Mouse (Mus musculus) right cerebral cortex, postnatal 25 days (tissue): ENCODE results near the gene Nek7.
A peak's percentile ranks its signal among the peaks of the same experiment; 100 is the strongest.

ENCODE experiments used
- DNase-seq: peaks from one replicate; pipeline ENCODE4 v3.0.0; 2022

The Nek7 gene

DNA sequence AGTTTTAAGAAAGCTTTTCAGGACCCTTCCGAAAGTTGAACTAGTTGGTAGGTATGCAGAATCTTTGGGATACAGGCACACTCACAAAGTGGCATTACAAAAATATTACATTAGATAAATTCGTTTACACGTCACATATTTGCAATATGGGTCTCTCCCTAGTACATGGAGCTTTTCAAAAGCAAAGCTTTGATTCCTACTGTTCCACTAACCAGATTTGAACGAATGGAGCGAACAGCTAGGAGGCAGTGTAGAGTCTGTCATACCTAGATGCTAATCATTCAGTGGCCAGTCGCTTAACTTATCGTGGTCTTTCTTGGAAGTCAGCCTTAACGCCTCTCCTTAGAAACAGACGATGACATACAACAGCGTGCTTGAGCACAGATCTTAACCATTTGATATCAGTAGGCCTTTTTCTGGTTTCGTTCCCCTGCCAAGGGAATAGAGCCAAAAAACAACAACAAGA, at the start of gene Nek7:
Gene Nek7, minus strand, starts transcription at position 146 of the 466 bp plus-strand sequence.
- no peak for DNase-seq

GRCm38 (mm10) chr1:138662342-138662741, 42.4 kb upstream of the Nek7 start:
- DNase-seq, result no peak

GRCm38 (mm10) chr1:138654212-138654611, 34.3 kb upstream of the Nek7 start:
- peak; percentile 4 for DNase-seq

- DNase-seq, result no peak
Observed at GRCm38 (mm10) chr1:138644991-138645390, 25.1 kb upstream of the Nek7 start.

DNA sequence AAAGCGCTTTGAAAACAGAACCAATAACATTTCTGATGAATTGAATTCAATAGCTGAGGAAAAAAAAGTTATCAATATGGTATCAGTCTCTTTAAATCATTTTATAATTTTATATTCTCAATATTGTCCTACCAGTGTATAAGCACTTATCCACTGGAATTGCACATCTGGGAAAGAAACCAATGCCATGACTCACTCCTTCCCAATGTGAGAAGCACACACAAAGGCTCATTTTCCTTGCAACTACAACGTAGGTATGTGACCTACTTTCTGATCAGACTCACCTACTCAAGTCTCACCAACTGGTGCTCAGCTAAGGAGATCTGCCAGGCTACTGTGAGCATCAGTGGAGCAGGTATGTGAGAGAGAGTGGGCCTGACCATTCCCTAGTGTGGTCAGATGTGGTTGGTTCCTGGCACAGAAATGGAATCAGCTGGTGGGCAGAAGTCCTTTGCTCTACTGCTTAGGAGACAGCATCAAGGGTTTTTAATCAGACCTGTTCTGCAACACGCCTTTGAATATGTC, 23.4 kb upstream of the Nek7 start:
- no peak for DNase-seq

- DNase-seq, result no peak
Observed at GRCm38 (mm10) chr1:138640934-138641461, 21.1 kb upstream of the Nek7 start.

GRCm38 (mm10) chr1:138637850-138638249, 17.9 kb upstream of the Nek7 start:
- no peak for DNase-seq

DNA sequence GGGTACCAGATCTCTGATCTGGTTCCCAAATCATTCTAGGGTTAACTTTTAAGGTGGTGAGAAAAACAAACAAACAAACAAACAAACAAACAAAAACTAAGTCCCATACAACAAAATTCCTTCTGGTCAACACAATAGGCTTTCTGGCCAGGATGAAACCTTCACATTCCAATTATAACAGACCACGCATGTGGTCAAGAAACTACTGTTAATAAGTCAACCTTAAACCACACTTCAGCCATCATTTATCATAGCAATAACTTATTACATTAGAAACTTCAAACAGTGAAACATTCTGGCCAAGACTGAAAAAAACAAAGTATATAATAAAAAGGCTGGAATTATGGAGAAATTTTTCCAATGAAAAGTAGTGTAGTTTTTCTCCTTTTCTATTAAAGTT, 14.6 kb upstream of the Nek7 start:
- DNase-seq, result no peak

DNA sequence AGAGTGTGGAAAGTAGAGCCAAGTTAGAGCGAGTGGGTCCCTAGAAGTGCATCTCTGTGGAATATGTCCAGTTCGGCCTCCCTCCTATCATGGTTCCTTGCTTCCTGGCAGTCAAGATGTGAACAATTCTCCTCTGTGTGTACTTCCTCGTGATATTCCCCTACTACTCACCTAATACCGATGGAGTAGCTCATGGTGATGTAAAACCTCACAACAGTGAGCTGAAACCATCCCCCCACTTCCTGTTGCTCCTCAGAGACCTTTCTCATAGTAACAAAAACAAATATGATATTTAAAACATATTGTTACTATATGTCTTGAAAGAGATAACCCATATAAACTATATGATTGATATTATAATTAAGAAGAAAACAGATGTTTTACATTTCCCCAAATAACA, 9.0 kb upstream of the Nek7 start:
- no peak for DNase-seq

DNA sequence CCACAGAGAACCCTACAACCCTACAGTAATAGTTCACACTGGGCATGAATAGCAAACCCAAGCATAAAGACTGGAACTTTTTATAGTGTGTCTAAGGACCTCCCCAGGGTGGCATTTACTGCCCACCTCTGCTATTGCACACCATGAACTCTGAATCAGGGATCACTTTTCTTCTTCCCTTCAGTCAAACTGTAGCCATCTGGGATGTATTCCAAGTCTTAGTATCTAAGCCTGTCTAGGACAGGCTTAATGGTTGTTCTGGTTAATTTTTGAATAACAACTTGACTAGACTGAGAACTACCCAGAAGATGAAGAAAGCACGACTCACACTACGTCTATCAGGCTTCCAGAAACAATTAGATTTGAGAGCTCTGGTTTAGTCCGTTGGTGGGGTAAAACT, 8.5 kb upstream of the Nek7 start:
- no peak for DNase-seq

DNA sequence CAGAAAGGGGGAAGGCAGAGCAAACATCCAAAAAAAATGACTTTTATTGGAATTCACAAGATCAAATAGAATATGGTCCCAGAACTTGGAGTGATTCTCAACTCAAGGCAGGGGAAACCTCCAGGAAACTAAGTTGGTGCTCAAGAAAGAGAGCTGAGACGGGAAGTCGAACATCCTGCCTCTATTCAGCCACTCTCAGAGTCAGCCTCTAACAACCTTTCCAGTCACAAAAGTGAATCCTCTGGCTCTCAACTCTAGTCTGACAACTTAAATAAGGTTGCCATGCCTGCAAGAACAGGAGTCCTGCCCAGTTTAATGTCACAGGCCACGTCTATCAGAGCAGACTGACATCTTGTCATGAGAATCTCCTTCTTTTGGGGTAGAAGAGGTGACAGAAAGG, 7.9 kb upstream of the Nek7 start:
- DNase-seq, result no peak

DNA sequence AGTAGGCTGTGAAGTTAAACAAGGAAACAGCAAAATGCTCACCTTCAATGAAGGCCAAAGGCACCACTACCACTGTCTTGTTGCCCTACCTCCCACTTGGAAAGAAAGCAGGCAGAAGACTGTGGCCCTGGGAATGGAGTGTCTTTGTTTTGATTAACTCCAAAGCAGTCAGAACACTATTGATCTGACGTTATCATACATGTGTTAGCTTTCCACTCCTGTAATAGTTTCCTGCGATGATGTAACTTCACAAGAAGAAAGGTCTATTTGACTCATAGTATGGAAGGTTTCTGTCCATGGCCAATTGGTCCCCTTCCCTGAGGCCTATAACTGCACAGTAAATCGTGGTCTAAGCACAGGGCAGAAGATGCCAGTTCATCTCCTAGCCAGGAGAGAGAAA, 6.3 kb upstream of the Nek7 start:
- no peak for DNase-seq

DNA sequence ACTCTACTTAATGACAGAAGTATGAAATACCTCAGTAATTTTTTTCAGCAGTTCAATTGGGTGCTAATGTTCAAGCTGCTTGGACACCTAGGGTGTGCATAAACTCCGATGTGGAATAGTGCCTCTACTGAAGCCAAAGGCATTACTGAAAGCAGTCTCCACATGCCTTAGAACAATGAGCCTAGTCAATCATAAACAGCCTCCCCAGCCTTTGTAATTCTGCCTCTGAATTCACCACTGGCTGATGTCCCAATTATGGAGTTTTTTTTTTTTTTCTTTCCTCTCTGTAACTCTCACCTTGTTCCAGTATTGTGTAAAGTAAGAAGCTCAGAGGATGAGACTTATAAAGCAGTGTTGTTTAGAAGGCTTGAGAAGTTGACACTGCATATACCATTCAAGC, 3.9 kb upstream of the Nek7 start:
- no peak for DNase-seq

DNA sequence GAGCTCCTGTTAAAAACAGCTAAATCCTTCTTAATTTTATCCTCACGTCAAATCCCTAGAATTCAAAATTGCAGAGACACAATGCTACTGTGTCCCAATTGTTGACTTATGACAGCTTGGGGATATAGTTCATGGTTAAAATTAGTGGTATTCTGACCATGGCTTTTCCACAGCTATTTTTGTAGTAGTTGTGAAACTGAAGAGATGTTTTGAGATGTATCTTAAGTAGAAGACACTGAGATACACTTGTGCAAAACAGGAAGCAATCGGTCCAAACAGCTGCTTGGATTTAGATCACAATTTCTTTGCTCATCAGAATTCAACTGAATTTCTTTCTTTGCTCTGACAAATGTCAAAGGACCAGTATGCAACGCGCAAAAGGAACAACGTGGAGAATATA, 2.9 kb upstream of the Nek7 start:
- DNase-seq, result no peak

- no peak for DNase-seq
Observed at GRCm38 (mm10) chr1:138622431-138622830, 2.5 kb upstream of the Nek7 start.

- DNase-seq, result peak; percentile 95
Observed at GRCm38 (mm10) chr1:138619114-138619971, 598 bp downstream of the Nek7 start.

GRCm38 (mm10) chr1:138618012-138618354, 2.0 kb downstream of the Nek7 start:
- DNase-seq, result peak; percentile 76

DNA sequence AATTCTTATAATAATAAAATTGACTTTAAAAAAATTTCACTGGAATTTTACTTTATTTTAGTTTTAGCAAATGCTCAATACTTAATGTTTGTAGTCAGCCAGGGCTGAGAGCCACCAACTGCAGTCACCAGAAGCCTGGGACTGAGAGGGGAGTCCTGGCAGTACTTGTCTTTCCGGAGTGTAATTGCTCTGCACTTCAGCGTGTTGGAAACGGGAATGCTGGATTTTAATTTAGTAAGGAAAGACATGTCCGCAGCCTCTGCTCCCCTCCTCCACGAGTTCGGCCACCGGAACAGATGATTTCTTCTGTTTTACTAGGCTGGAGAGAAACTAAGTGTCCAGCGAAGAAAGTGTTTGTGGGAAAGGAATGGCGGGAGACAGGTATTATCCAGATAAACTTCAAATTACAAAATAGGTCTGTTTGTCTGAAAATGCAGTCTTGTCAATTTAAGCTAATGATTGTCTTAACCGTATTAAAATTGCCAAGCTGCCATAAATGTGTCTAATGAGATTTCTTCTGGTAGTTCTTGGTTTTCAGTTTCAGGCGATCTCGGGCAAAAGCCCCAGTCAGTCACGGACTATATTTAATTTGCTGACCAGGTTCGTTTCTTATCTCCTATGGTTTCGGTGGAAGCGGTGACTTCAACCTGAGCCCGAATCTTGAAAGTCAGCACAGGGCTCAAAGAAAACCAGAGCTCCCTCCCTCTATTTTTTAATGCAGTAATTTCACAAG, 2.5 kb downstream of the Nek7 start:
- no peak for DNase-seq

DNA sequence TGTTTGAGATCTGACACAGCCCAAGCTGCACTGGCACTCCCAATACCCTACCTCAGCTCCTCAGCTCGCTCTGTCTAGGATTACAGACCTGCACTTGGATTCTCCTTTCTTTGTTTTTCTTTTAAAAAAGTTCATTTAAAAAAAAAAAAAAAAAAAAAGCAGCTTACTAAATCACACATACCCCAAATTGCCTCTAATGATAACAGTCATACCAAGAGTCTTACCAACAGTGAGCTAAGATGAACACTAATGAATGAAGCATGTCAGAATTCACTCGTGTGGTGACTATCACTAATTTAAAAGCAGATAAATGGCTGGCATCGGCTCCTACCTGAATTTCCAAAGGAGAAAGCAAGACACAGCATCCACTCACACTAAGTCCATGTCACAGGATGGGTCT, 4.6 kb downstream of the Nek7 start:
- DNase-seq, result no peak

DNA sequence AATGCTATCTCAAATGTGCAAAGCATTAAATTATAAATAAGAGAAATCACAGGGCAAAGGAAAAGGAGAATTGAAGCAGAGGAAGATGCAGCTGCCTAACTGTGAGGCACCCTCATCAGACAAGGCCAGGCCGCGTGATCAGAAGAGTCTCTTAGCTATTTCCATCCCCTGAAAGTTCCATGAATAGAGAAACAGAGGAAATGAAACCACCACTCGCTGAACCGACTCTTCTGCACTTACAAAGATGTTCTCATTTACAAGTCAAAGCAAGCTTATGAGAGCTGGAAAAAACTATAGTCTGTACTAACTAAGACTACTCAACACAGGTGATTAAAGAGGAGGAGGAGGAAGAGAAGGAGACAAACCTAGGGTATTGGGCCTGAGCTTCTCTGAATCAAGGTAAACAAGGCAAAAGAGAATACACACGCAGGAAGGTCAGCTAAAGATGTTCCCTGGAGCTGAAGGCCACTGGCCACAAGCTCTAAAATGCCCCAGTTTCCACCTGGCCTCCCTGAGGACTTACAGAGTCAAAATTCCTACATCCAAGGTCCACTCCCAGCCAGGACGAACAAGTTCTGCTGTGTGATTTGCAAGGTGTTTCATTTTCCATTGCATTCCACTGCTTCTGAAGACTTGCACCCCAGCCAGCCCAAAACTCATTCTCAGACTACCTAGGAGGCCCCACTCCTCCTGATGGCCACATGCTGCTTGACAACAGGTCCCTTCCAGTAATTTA, 5.2 kb downstream of the Nek7 start:
- no peak for DNase-seq

DNA sequence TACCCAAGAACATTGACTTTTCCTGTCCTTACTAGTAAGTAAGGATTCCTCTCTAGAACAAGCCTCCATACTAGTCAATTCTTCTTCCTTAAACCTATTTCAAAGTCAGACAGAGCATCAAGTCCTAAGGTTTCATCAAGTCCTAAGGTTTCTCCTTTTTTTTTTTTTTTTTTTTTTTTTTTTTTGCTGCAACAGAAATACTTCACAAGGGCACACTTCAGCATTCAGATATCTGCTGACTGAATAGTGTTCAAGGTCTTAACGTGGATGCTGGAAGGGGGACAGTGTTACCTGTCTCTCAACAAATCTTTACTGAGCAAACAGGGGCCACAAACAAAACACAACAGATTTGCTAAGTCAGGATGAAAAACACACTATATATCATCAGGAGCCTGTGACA, 7.8 kb downstream of the Nek7 start:
- DNase-seq, result no peak

GRCm38 (mm10) chr1:138609176-138609575, 10.8 kb downstream of the Nek7 start:
- DNase-seq, result no peak

- no peak for DNase-seq
Observed at GRCm38 (mm10) chr1:138608336-138608735, 11.6 kb downstream of the Nek7 start.
